Mouse (Mus musculus) small intestine, adult 2 months (tissue): ENCODE measurements at regions not wholly inside any gene's neighbourhood (a gene's known extent, or its start where the extent isn't known, plus 50 kb on each side); places are given as distances from the start of the nearest gene placed in this dataset.

Source experiments
- H3K27ac ChIP-seq: fragments of 200-500 bp; 2 replicates; pipeline ENCODE4 v1.5.1; 2012; ENCODE audit warnings: low read depth, low read length, control low read depth, inconsistent platforms; ENCODE audit not compliant: insufficient read depth
- H3K27me3 ChIP-seq: fragments of 200-500 bp; 2 replicates; pipeline ENCODE4 v1.6.1; 2012; ENCODE audit warnings: mild to moderate bottlenecking, moderate library complexity, low read length, inconsistent platforms; ENCODE audit not compliant: control insufficient read depth, insufficient read depth
- H3K36me3 ChIP-seq: fragments of 200-500 bp; 2 replicates; pipeline ENCODE4 v1.6.1; 2012; ENCODE audit warnings: mild to moderate bottlenecking, low read length, control low read depth, inconsistent platforms; ENCODE audit not compliant: control insufficient read depth, insufficient read depth
- H3K4me1 ChIP-seq: fragments of 200-500 bp; 2 replicates; pipeline ENCODE4 v1.6.1; 2012; ENCODE audit warnings: low read length, inconsistent platforms, mixed read lengths; ENCODE audit not compliant: control insufficient read depth, insufficient read depth, insufficient read length
- H3K4me3 ChIP-seq: fragments of 200-500 bp; 2 replicates; pipeline ENCODE4 v1.5.1; 2012; ENCODE audit warnings: low read depth, mild to moderate bottlenecking, control low read depth, inconsistent platforms, low read length, moderate library complexity
- CTCF ChIP-seq: fragments of 200-500 bp; IDR thresholded peaks from 2 replicates; pipeline ENCODE4 v1.5.1; 2012; ENCODE audit warnings: low read depth, mild to moderate bottlenecking, control low read depth, inconsistent platforms, low read length, moderate library complexity, mixed read lengths; ENCODE audit not compliant: insufficient replicate concordance, insufficient read length; ENCODE audit errors: extremely low read depth
- POLR2A ChIP-seq: fragments of 200-500 bp; IDR thresholded peaks from 2 replicates; pipeline ENCODE4 v1.6.1; 2012; ENCODE audit warnings: low read depth, mild to moderate bottlenecking, control low read depth, inconsistent platforms, low read length, moderate library complexity
- WGBS: fragments of 180-500 bp; shearing (Covaris S2); methylation state at CpG from one replicate; pipeline ENCODE4 v1.1.7; 2018; 5-methylcytosine and 5-hydroxymethylcytosine counted together

DNA sequence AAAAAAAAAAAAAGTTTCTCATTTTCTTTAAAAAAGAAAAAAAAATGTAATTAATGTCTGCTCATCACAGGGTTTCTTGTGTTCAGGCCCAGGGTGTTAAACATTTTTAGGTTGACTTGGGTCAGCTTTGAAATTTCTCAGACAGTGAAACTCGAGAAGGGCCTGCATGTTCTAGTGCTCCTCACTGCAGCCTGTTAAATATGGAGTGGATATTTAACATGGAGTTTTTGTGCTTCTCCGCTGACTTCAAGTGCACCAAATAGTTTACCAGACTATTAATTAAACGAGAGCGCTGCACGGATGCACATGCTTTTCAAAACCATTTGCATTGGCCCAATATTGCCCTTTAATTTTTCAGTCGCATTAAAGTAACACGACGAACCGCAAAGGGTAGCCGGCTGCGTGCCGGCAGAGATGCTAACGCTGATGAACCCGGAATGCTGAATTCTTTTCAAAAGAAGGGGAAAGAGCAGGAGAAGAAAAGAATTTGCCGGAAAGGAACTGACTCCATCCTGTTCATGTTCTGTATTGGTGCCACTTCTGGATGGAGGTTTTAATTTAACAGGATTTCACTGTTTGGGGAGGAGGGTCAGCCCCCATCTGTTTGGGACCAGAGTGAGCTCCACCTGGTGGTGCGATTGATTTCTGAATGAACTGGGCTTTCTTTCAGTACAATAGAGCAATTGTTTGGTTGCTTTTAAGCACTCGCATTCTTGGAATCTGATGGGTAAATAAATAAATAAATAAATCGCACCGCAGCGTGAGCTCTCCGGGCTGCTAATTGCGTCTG lies 162.2 kb upstream of the Lmo4 start:
- no peaks in the 10 kb centered on the region for H3K4me1 ChIP-seq
- WGBS: 53% methylated on average over 22 of the region's 22 CpGs
- TF ChIP-seq CTCF (peak; percentile 31; the same call in 1 of the 2 replicates), POLR2A (no peak)
- no peaks in the 10 kb centered on the region for H3K27me3 ChIP-seq
- no peak overlapping the region for H3K4me3 ChIP-seq
- H3K27ac ChIP-seq: no peak overlapping the region
- H3K36me3 ChIP-seq: no peaks in the 10 kb centered on the region

- Histone ChIP-seq H3K36me3 (no peaks in the 10 kb centered on the region), H3K27me3 (no peaks in the 10 kb centered on the region), H3K4me1 (no peaks in the 10 kb centered on the region), H3K4me3 (no peak overlapping the region), H3K27ac (no peak overlapping the region)
- WGBS: 85% methylated on average over 4 of the region's 4 CpGs
- TF ChIP-seq POLR2A: no peak
- no peak for TF ChIP-seq CTCF
Observed at GRCm38 (mm10) chr3:144365894-144366293, 160.9 kb upstream of the Lmo4 start.

DNA sequence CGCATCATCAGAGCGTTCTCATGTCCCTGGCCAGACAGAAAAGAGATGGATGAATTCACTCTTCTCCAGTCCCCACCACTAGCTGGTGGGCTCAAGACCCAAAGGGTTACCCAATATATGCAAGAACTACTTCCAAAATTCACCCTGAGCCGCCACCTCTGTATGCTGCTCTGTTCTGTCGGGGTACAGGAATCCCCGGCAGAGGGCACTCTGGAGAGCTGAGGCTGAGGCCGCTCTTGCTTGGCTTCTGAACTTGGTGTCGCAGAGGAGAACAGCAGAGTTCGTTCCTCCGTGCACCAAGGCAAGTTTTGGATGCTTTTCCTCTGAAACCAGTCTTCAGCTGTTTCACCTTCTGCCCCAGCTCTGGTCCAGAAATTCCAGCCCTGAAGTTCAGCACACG lies 157.5 kb upstream of the Lmo4 start:
- H3K36me3 ChIP-seq: no peaks in the 10 kb centered on the region
- H3K4me1 ChIP-seq: no peaks in the 10 kb centered on the region
- no peak overlapping the region for H3K4me3 ChIP-seq
- TF ChIP-seq CTCF (peak; percentile 51; the same call in 1 of the 2 replicates), POLR2A (no peak)
- no peak overlapping the region for H3K27ac ChIP-seq
- WGBS: 69% methylated on average over 10 of the region's 10 CpGs
- H3K27me3 ChIP-seq: no peaks in the 10 kb centered on the region

DNA sequence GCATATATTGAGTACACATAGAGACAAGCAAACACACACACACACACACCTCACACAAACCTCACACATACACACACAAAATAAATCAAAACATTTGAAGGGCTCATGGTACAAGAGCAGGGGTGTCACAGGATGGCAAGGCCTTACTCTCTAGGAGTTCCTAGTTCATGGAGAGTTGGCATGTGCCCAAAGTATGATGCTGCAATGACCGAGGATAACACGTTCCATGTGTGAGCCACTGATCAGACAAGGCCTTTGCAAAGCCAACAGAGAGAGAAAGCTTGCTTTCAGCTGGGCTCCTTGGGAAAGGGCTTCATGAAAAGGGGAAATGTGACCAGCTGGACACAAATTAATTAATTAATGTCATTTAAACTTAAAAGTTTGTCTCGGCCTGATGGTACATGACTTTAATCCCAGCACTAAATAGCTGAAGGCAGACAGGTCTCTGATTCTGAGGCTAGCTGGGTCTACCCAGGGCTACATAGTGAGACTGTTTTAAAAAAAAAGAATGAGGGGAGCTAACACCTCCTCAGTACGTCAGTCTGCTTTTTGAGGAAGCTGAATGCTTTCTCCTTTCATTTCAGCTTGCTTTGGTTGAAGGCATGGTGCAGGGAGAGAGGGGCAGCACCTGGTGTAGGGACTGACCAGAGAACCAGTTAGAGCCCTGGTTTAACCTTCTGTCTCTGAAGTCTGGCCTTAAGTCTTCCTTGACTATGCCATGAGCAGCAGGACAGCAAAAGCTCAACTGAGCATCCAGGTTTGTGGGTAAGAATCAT lies 156.4 kb upstream of the Lmo4 start:
- WGBS: 73% methylated on average over 4 of the region's 4 CpGs
- Histone ChIP-seq H3K27me3 (no peaks in the 10 kb centered on the region), H3K36me3 (no peaks in the 10 kb centered on the region), H3K4me1 (no peaks in the 10 kb centered on the region), H3K4me3 (no peak overlapping the region), H3K27ac (no peak overlapping the region)
- TF ChIP-seq POLR2A: no peak

- H3K27ac ChIP-seq: no peak overlapping the region
- H3K4me1 ChIP-seq: no peaks in the 10 kb centered on the region
- WGBS: 71% methylated on average over 11 of the region's 11 CpGs
- TF ChIP-seq CTCF (no peak), POLR2A (no peak)
- H3K27me3 ChIP-seq: no peaks in the 10 kb centered on the region
- H3K36me3 ChIP-seq: no peaks in the 10 kb centered on the region
- H3K4me3 ChIP-seq: no peak overlapping the region
Observed at GRCm38 (mm10) chr3:144356948-144357295, 151.9 kb upstream of the Lmo4 start.

DNA sequence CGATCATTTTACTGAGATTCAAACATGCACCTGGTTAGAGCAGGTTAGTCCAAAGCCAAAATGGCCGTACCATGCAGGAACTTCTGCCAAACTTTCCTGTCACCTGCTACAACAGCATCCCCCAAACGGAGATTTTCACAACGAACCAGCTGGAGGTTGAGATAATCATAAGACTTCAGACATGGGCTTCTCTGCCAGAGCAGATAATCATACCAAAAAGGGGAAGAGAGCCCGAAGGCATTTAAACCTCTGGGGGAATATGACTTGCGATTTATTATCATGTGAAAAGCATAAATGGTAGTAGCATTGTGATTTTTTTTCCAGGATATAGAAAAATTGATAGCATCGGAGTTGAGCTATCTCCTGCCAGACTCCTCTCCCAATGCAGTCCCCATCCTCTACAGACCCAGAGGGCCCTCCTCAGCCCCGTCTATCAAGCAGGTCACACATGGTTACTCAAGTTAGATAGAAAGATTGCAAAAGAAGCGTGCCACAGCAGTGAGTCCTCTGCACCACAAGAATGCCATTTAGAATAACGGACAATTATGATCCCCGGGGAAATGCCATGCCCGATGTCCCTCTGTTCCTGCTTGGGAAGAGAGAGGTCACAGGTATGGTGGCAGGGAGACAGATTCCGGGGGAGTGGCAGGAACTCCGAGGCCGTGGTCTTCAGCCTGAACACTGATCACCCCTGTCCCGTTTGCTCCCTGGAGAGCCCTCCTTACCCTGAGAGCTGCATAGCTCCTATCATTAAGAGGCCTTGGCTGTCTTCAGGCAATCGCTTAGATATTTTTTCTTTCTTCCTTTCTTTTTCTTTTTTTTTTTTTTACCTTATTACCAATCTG lies 151.3 kb upstream of the Lmo4 start:
- 81% methylated on average over 17 of the region's 17 CpGs for WGBS
- no peak for TF ChIP-seq POLR2A
- no peak for TF ChIP-seq CTCF
- no peaks in the 10 kb centered on the region for H3K36me3 ChIP-seq
- H3K27me3 ChIP-seq: no peaks in the 10 kb centered on the region
- H3K27ac ChIP-seq: no peak overlapping the region
- no peaks in the 10 kb centered on the region for H3K4me1 ChIP-seq
- no peak overlapping the region for H3K4me3 ChIP-seq

DNA sequence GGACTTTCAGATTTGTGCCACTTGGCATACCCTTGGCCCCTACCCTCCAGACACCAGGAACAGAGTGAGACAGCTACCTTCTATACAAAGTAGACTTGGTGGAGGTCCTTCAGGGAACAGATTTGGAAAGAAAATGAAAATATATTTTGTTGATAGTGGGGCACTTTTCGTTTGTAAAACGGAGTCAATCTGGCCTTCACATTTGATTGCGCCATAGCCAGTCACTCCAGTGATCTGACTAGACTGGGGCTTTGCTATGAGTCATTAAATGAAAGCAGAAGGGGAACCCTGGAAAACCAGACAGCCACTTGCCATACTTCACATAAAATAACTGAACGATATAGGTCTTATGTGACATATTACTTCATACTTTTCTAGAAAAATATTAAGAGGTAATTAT lies 147.5 kb upstream of the Lmo4 start:
- no peak for TF ChIP-seq POLR2A
- TF ChIP-seq CTCF: no peak
- no peaks in the 10 kb centered on the region for H3K4me1 ChIP-seq
- H3K27me3 ChIP-seq: no peaks in the 10 kb centered on the region
- H3K4me3 ChIP-seq: no peak overlapping the region
- WGBS: 69% methylated on average over 4 of the region's 4 CpGs
- no peaks in the 10 kb centered on the region for H3K36me3 ChIP-seq
- H3K27ac ChIP-seq: no peak overlapping the region
